Mouse (Mus musculus) cerebellum, adult 2 months (tissue): ENCODE data around the gene Phf20.

Source experiments
- CTCF ChIP-seq: fragments of 200-500 bp; IDR thresholded peaks from 2 replicates; pipeline ENCODE4 v1.5.1; 2011; ENCODE audit warnings: low read depth, mild to moderate bottlenecking, control low read depth, low read length, moderate library complexity, borderline replicate concordance; ENCODE audit not compliant: insufficient read depth
- POLR2A ChIP-seq: fragments of 200-500 bp; IDR thresholded peaks from 2 replicates; pipeline ENCODE4 v1.6.1; 2011; ENCODE audit warnings: low read length, control low read depth, borderline replicate concordance; ENCODE audit not compliant: insufficient read depth

DNA sequence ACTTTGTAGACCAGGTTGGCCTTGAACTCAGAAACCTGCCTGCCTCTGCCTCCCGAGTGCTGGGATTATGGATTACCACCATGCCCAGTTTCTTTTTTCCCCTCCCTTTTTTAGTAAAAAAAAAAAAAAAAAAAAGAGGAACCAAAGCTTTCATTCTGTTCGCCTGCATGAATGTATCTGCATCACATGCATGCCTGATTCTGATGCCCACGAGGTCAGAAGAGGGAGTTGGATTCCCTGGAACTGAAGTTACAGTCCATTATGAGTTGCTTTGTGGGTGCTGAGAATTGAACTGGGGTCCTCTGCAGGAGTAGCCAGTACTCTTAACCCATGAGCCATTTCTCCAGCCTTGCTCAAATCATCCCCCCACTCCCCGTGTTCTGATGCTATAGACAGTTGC is 5.2 kb downstream of the Phf20 start:
- TF ChIP-seq CTCF (no peak), POLR2A (no peak)
